Mouse (Mus musculus) CD4-positive, CD25-positive, alpha-beta regulatory T cell (primary cell): Measurements from ENCODE around the gene Speer2. TPM values are rescaled to one million over a fixed set of nuclear protein-coding genes. Genes with fewer than 3 reads are reported as not detected.

Source experiments
- polyA plus RNA-seq: library from polyadenylated mRNA; unstranded; fragments of 100-300 nt; shearing (Covaris generic); gene quantifications from one replicate; pipeline ENCODE4 v1.2.1, GENCODE M21; 2017

Gene Speer2
- not detected for polyA plus RNA-seq

DNA sequence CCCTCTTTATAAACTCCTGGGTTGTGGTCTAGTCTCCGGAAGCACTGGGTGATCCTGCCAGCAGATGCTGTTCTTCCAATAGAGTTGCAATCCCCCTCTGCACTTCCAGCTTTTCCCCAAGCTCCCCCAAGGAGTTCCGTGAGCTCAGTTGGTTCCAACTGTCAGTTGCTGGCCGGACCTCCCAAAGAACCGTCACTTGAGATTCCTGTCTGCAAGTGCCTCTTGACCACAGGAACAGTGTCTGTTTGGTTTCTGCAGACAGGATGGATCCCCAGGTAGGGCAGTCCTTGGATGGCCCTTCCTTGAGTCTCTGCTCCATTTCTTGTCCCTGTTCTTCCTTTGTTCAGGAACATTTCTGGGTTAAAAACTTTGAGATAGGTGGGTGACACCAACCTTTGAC is at the start of gene Speer2:
Gene Speer2, minus strand, starts transcription at position 101 of the 400 bp plus-strand sequence.

